Mouse (Mus musculus): ENCODE measurements around the gene Gm16434.
"Not testable (repeated sequence)": the region's sequence is repeated elsewhere in the genome, so short reads cannot be mapped to it uniquely, and the experiment has no call there.

Gm16434 gene

GRCm38 (mm10) chr14:7194440-7194839 is at the start of gene Gm16434:
Gene Gm16434 (minus strand): TSS chr14:7194540.
- not testable (repeated sequence) for DNase-seq (ENCODE audit: low read depth)

DNA sequence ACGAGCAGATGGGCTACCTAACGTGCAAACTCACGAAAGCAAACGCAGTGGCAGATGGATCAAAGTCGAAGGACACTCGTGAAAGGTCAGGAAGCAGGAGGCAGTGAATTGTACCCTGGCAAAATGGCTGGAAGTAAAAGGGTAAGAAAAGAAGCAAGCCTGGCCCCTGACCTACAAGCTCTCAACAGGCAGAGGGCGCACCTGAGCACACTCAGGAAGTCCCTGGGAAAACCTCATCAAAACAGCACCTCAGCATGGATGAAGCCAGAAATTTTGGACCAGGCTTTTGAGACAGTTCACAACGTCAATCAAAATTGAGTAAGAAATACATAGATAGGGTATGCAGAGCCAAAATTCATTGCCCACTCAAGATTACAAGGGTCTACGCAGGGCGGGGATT is 49.2 kb upstream of the Gm16434 start:
- DNase-seq (ENCODE audit: low read depth): peak; percentile 1

- not testable (repeated sequence) for DNase-seq (ENCODE audit: low read depth)
Observed at GRCm38 (mm10) chr14:7200070-7200469, 5.7 kb upstream of the Gm16434 start.

DNA sequence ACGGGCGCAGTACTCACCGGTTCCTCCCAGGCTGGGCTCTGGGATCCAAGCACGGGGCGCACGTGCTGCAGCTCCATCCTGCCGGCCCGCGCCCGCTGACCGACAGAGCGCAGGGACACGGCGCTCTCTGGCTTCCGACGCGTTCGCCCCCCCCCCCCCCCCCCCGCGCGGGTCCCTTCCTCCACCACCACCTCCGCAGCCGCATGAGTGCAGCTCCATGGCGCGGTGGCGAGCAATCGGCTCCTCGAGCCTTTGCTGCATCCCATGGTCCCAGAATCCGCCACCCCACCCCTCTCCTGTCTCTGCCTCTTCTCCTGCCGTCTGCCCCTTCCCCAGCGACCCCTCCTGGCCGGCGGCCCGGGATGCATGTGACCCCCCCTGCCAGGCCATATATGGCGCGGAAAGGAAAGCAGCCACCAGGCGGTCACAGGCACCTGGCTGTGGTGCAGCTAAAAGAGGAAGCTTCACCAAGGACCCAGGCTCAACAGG is 19.8 kb downstream of the Gm16434 start, which contains the start of gene Gm3512:
Gene Gm3512 (minus strand): TSS at position 51 of the 489 bp plus-strand sequence.
- not testable (repeated sequence) for DNase-seq (ENCODE audit: low read depth)

Data from naive thymus-derived CD4-positive, alpha-beta T cell, adult 2 months (primary cell).